Mouse (Mus musculus) lung, postnatal 0 days (tissue): Measurements from ENCODE around the gene Reps1.

Experiments used
- CTCF ChIP-seq: IDR thresholded peaks from 2 replicates; pipeline ENCODE4 v1.5.1; 2016; ENCODE audit warnings: antibody characterized with exemption, mild to moderate bottlenecking
- EP300 ChIP-seq: IDR thresholded peaks from 2 replicates; pipeline ENCODE4 v1.6.1; 2016; ENCODE audit warnings: antibody characterized with exemption, mild to moderate bottlenecking, control low read depth

DNA sequence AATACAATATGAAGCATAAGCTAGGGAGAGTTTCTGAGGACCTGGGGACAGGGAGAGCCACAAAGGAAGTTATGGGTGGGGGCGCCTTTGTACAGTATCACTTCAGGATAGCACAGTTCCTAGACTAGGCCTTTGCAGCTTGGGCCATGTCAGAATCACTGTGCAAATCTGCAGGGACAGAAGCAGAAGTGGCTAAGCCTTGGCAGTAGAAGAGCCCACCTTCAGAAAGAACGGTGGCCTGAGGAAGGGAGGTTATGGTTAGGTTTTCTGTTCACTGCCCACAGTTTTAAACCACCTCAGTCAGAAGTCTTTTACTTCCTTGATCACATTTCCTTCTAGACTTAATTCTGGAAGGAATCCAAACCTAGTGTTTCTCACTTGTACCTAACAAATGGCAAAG lies 15.0 kb downstream of the Reps1 start:
- no peak for TF ChIP-seq CTCF
- TF ChIP-seq EP300, result no peak
